10 mouse cellular contexts compared by ENCODE assay signal in the genomic region with DNA sequence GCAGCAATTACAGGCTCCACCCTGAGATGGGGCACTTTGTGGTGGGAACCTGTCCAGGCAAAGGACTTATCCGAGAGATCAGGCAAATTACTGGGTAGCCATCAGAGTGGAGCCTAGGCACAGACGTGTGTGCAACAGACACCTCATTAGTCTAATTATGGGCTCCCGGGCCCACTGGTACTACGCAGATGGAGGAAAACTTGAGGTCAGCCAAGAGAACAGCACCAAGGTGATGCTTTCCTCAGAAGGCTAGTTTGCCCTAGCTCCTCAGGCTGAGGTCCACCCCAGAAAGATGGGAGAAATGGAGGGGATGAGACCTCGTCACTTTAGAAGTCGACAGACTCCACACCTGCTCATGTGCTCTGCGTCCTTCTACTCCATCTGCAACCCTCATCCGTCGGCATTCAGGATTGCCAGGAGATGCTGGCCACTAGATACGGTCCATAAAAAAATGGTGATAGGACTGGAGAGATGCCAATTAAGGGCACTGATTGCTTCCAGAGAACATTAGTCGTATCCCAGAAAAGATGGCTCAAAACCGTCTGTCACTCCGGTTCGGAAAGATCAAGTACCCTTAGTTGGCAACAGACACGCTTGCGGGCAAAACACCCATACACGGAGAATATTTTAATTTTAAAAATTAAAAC. TPM values are rescaled to one million over a fixed set of nuclear protein-coding genes. Genes with fewer than 3 reads are reported as not detected.
A peak's percentile ranks its signal among the peaks of the same experiment; 100 is the strongest.
DNase-seq lines count a peak whose midpoint lies in the region; ATAC-seq lines count a peak whose summit lies in the region.
"Had no signal": no experiment of that assay in that cellular context is flagged by ENCODE, and none has a peak within 500 bp of the region (broad histone marks: within the 10 kb centered on the region; RNA-seq: fewer than 3 reads in every experiment).

No protein-coding gene starts in this region.

- H3K4me3 ChIP-seq in embryonic facial prominence, embryonic 12.5 days: no peak overlapping the region
- no peak overlapping the region for H3K4me3 ChIP-seq in embryonic facial prominence, embryonic 10.5 days
- no peak overlapping the region for H3K4me3 ChIP-seq in hindbrain, embryonic 13.5 days
- H3K4me3 ChIP-seq in hindbrain, embryonic 12.5 days: no peak overlapping the region
- no peak overlapping the region for H3K4me3 ChIP-seq in lung, embryonic 16.5 days (ENCODE audit: low read length)
- H3K4me3 ChIP-seq in hindbrain, embryonic 15.5 days: no peak overlapping the region

- DNase-seq in embryonic facial prominence, embryonic 10.5 days (ENCODE audit: low spot score): no peak
- no peak for DNase-seq in lung, postnatal 25 days (ENCODE audit: low spot score)

- H3K9ac ChIP-seq in embryonic facial prominence, embryonic 12.5 days: no peak overlapping the region
- H3K9ac ChIP-seq in hindbrain, embryonic 13.5 days: no peak overlapping the region
- H3K9ac ChIP-seq in hindbrain, embryonic 12.5 days: no peak overlapping the region
- H3K9ac ChIP-seq in lung, embryonic 16.5 days (ENCODE audit: low read length): no peak overlapping the region
- H3K9ac ChIP-seq in hindbrain, embryonic 15.5 days: no peak overlapping the region

- H3K27me3 ChIP-seq in embryonic facial prominence, embryonic 12.5 days: no peaks in the 10 kb centered on the region
- no peaks in the 10 kb centered on the region for H3K27me3 ChIP-seq in embryonic facial prominence, embryonic 10.5 days (replicated peaks; ENCODE audit: low read depth, poor library complexity, severe bottlenecking)
- no peaks in the 10 kb centered on the region for H3K27me3 ChIP-seq in hindbrain, embryonic 13.5 days
- H3K27me3 ChIP-seq in hindbrain, embryonic 12.5 days: no peaks in the 10 kb centered on the region
- H3K27me3 ChIP-seq in lung, embryonic 16.5 days (ENCODE audit: control insufficient read depth, insufficient read depth, low read depth, low read length): no peaks in the 10 kb centered on the region
- no peaks in the 10 kb centered on the region for H3K27me3 ChIP-seq in hindbrain, embryonic 15.5 days
- H3K27me3 ChIP-seq: liver, embryonic 13.5 days; midbrain, embryonic 12.5 days had no signal

- WGBS in embryonic facial prominence, embryonic 12.5 days: 75% methylated on average over 17 of the region's 17 CpGs
- WGBS in embryonic facial prominence, embryonic 10.5 days: 81% methylated on average over 17 of the region's 17 CpGs
- 88% methylated on average over 17 of the region's 17 CpGs for WGBS in hindbrain, embryonic 13.5 days
- 88% methylated on average over 17 of the region's 17 CpGs for WGBS in hindbrain, embryonic 12.5 days
- 80% methylated on average over 17 of the region's 17 CpGs for WGBS in lung, embryonic 16.5 days
- WGBS in hindbrain, embryonic 15.5 days: 83% methylated on average over 17 of the region's 17 CpGs

- 0 out of 2 replicates have a peak, but pooled peaks cover 5% of the 10 kb centered on the region for H3K4me1 ChIP-seq in embryonic facial prominence, embryonic 12.5 days
- peaks cover 12% of the 10 kb centered on the region for H3K4me1 ChIP-seq in embryonic facial prominence, embryonic 10.5 days
- peaks cover 8% of the 10 kb centered on the region; the same call in 1 of the 2 replicates for H3K4me1 ChIP-seq in hindbrain, embryonic 13.5 days (replicated peaks)
- no peaks in the 10 kb centered on the region for H3K4me1 ChIP-seq in hindbrain, embryonic 12.5 days
- peaks cover 3% of the 10 kb centered on the region; the same call in 1 of the 2 replicates for H3K4me1 ChIP-seq in lung, embryonic 16.5 days (replicated peaks; ENCODE audit: control insufficient read depth, insufficient read depth, low read length)
- 0 out of 2 replicates have a peak, but pooled peaks cover 5% of the 10 kb centered on the region for H3K4me1 ChIP-seq in hindbrain, embryonic 15.5 days (replicated peaks)
- H3K4me1 ChIP-seq: midbrain, embryonic 12.5 days had no signal

- no peaks in the 10 kb centered on the region for H3K9me3 ChIP-seq in embryonic facial prominence, embryonic 12.5 days
- H3K9me3 ChIP-seq in embryonic facial prominence, embryonic 10.5 days: no peaks in the 10 kb centered on the region
- no peaks in the 10 kb centered on the region for H3K9me3 ChIP-seq in hindbrain, embryonic 13.5 days
- H3K9me3 ChIP-seq in hindbrain, embryonic 12.5 days (replicated peaks): no peaks in the 10 kb centered on the region
- no peaks in the 10 kb centered on the region for H3K9me3 ChIP-seq in lung, embryonic 16.5 days (ENCODE audit: control insufficient read depth, low read length)
- no peaks in the 10 kb centered on the region for H3K9me3 ChIP-seq in hindbrain, embryonic 15.5 days
- H3K9me3 ChIP-seq: liver, embryonic 13.5 days; midbrain, embryonic 12.5 days had no signal

- ATAC-seq in embryonic facial prominence, embryonic 12.5 days (ENCODE audit: insufficient number of reproducible peaks, insufficient read depth, low FRiP score, low TSS enrichment): no peak
- ATAC-seq in hindbrain, embryonic 13.5 days (ENCODE audit: low FRiP score): no peak
- ATAC-seq in hindbrain, embryonic 12.5 days (ENCODE audit: low FRiP score): no peak
- peak; percentile 3; the same call in 1 of the 2 replicates for ATAC-seq in lung, embryonic 16.5 days (ENCODE audit: low read depth)
- no peak; the same call in 1 of the 2 replicates for ATAC-seq in hindbrain, embryonic 15.5 days (ENCODE audit: low FRiP score, low read depth)
- no peak for ATAC-seq in CD4-positive, CD25-positive, alpha-beta regulatory T cell, adult 4 months

- peak overlapping the region; percentile 52; the same call in 1 of the 2 replicates for H3K4me2 ChIP-seq in embryonic facial prominence, embryonic 12.5 days (replicated peaks)
- H3K4me2 ChIP-seq in hindbrain, embryonic 13.5 days: peak overlapping the region; percentile 54; the same call in 1 of the 2 replicates
- H3K4me2 ChIP-seq in hindbrain, embryonic 12.5 days (replicated peaks): no peak overlapping the region
- no peak overlapping the region for H3K4me2 ChIP-seq in lung, embryonic 16.5 days (ENCODE audit: low read depth, low read length)
- peak overlapping the region; percentile 58; the same call in 1 of the 2 replicates for H3K4me2 ChIP-seq in hindbrain, embryonic 15.5 days

- no peaks in the 10 kb centered on the region for H3K36me3 ChIP-seq in embryonic facial prominence, embryonic 12.5 days
- no peaks in the 10 kb centered on the region for H3K36me3 ChIP-seq in embryonic facial prominence, embryonic 10.5 days (replicated peaks)
- H3K36me3 ChIP-seq in hindbrain, embryonic 13.5 days: no peaks in the 10 kb centered on the region
- no peaks in the 10 kb centered on the region for H3K36me3 ChIP-seq in hindbrain, embryonic 12.5 days
- H3K36me3 ChIP-seq in lung, embryonic 16.5 days (ENCODE audit: control insufficient read depth, insufficient read depth, low read length): no peaks in the 10 kb centered on the region
- no peaks in the 10 kb centered on the region for H3K36me3 ChIP-seq in hindbrain, embryonic 15.5 days
- H3K36me3 ChIP-seq: liver, embryonic 13.5 days; midbrain, embryonic 12.5 days had no signal

- H3K27ac ChIP-seq in embryonic facial prominence, embryonic 12.5 days: no peak overlapping the region
- H3K27ac ChIP-seq in embryonic facial prominence, embryonic 10.5 days (replicated peaks): no peak overlapping the region
- no peak overlapping the region for H3K27ac ChIP-seq in hindbrain, embryonic 13.5 days
- H3K27ac ChIP-seq in hindbrain, embryonic 12.5 days: no peak overlapping the region
- H3K27ac ChIP-seq in lung, embryonic 16.5 days (ENCODE audit: low read length): no peak overlapping the region
- no peak overlapping the region for H3K27ac ChIP-seq in hindbrain, embryonic 15.5 days (replicated peaks)
- H3K27ac ChIP-seq: liver, embryonic 13.5 days; midbrain, embryonic 12.5 days had no signal

RNA-seq across cellular contexts. Expression of a gene that starts 58.8 kb away (rescaled TPM):
- polyA plus RNA-seq in embryonic facial prominence, embryonic 12.5 days (2016; fragmentation: Nextera tagmentation; extraction: Ambion mirVana): not detected in 2 replicates
- polyA plus RNA-seq in embryonic facial prominence, embryonic 10.5 days (2016; fragmentation: Nextera tagmentation; extraction: Ambion mirVana): not detected in 2 replicates
- 0.19 TPM in 1 of 2 replicates, not detected in the other for polyA plus RNA-seq in hindbrain, embryonic 13.5 days (2015; fragmentation: Nextera tagmentation; extraction: Ambion mirVana)
- 0.21 TPM in 1 of 2 replicates, not detected in the other for polyA plus RNA-seq in hindbrain, embryonic 12.5 days (2016; fragmentation: Nextera tagmentation; extraction: Ambion mirVana)
- polyA plus RNA-seq in lung, embryonic 16.5 days (2015; fragmentation: Nextera tagmentation; extraction: Ambion mirVana): not detected in 2 replicates
- polyA plus RNA-seq in hindbrain, embryonic 15.5 days (2015; fragmentation: Nextera tagmentation; extraction: Ambion mirVana): not detected in 2 replicates
- polyA plus RNA-seq in CD4-positive, CD25-positive, alpha-beta regulatory T cell, adult 4 months (2017; shearing (Covaris generic)): not detected
- polyA plus RNA-seq: liver, embryonic 13.5 days; midbrain, embryonic 12.5 days had no signal

Comparison
In these comparisons a context has a peak if more than half of its experiments do, and no peak if none do; other contexts are left out.
1. H3K4me2 ChIP-seq: peak in embryonic facial prominence, embryonic 12.5 days (single experiment), hindbrain, embryonic 13.5 days (single experiment) and hindbrain, embryonic 15.5 days (single experiment); none in hindbrain, embryonic 12.5 days (single experiment) and lung, embryonic 16.5 days (single experiment).